Mouse (Mus musculus) liver, embryonic 15.5 days (tissue): ENCODE results near the gene Cryzl2. TPM values are rescaled to one million over a fixed set of nuclear protein-coding genes. Genes with fewer than 3 reads are reported as not detected.

Source experiments
- ATAC-seq: fragments of 200-750 bp; cut with Nextera tagmentation; 2 replicates; pipeline ENCODE4 v1.8.0; 2017; ENCODE audit warnings: moderate number of reproducible peaks, mild to moderate bottlenecking, moderate library complexity; ENCODE audit not compliant: insufficient read depth
- H3K27ac ChIP-seq: fragments of 300-500 bp; sonication (generic); replicated peaks from 2 replicates; pipeline ENCODE4 v1.5.1; 2015; ENCODE audit warnings: mild to moderate bottlenecking, inconsistent platforms
- H3K27me3 ChIP-seq: fragments of 300-500 bp; sonication (generic); 2 replicates; pipeline ENCODE4 v1.6.1; 2015; ENCODE audit warnings: mild to moderate bottlenecking, inconsistent platforms
- H3K36me3 ChIP-seq: fragments of 300-500 bp; sonication (generic); replicated peaks from 2 replicates; pipeline ENCODE4 v1.6.1; 2015; ENCODE audit warnings: moderate library complexity, mild to moderate bottlenecking, inconsistent platforms
- H3K4me1 ChIP-seq: fragments of 300-500 bp; sonication (generic); replicated peaks from 2 replicates; pipeline ENCODE4 v1.6.1; 2015; ENCODE audit warnings: inconsistent platforms
- H3K4me2 ChIP-seq: fragments of 300-500 bp; sonication (generic); 2 replicates; pipeline ENCODE4 v1.6.1; 2015; ENCODE audit warnings: moderate library complexity, mild to moderate bottlenecking, inconsistent platforms
- H3K4me3 ChIP-seq: fragments of 300-500 bp; sonication (generic); replicated peaks from 2 replicates; pipeline ENCODE4 v1.5.1; 2015; ENCODE audit warnings: mild to moderate bottlenecking, inconsistent platforms
- H3K9ac ChIP-seq: fragments of 300-500 bp; sonication (generic); 2 replicates; pipeline ENCODE4 v1.6.1; 2015; ENCODE audit warnings: moderate library complexity, mild to moderate bottlenecking, inconsistent platforms
- H3K9me3 ChIP-seq: fragments of 300-500 bp; sonication (generic); replicated peaks from 2 replicates; pipeline ENCODE4 v1.6.1; 2016; ENCODE audit warnings: inconsistent platforms
- WGBS: fragments of 180-500 bp; shearing (Covaris S2); methylation state at CpG from one replicate; pipeline ENCODE4 v1.1.7; 2015; ENCODE audit warnings: mixed read lengths; ENCODE audit not compliant: insufficient replicate concordance; 5-methylcytosine and 5-hydroxymethylcytosine counted together
- polyA plus RNA-seq: library from polyadenylated mRNA; unstranded; fragments of >200 nt; fragmentation: Nextera tagmentation; extraction: Ambion mirVana; gene quantifications from 2 replicates; pipeline ENCODE4 v1.2.1, GENCODE M21; 2015

The Cryzl2 gene
- polyA plus RNA-seq, 1 experiment from 2014 or later = 6.7 TPM

GRCm38 (mm10) chr1:157425741-157426427 lies 32.5 kb upstream of the Cryzl2 start:
- ATAC-seq = no peak
- no peaks in the 10 kb centered on the region for H3K4me1 ChIP-seq
- WGBS = 20% methylated on average over 8 of the region's 8 CpGs
- H3K36me3 ChIP-seq = no peaks in the 10 kb centered on the region
- H3K27me3 ChIP-seq = no peaks in the 10 kb centered on the region
- no peak overlapping the region for H3K27ac ChIP-seq
- no peak overlapping the region for H3K4me2 ChIP-seq
- no peak overlapping the region for H3K9ac ChIP-seq
- no peaks in the 10 kb centered on the region for H3K9me3 ChIP-seq
- H3K4me3 ChIP-seq = no peak overlapping the region

GRCm38 (mm10) chr1:157426933-157427332 lies 31.4 kb upstream of the Cryzl2 start:
- Histone ChIP-seq H3K9me3 (no peaks in the 10 kb centered on the region), H3K9ac (no peak overlapping the region), H3K36me3 (no peaks in the 10 kb centered on the region), H3K27me3 (no peaks in the 10 kb centered on the region), H3K4me1 (no peaks in the 10 kb centered on the region), H3K4me3 (no peak overlapping the region), H3K4me2 (no peak overlapping the region), H3K27ac (no peak overlapping the region)
- ATAC-seq = no peak
- 19% methylated on average over 1 of the region's 1 CpGs for WGBS

GRCm38 (mm10) chr1:157427604-157428003 lies 30.8 kb upstream of the Cryzl2 start:
- no peak overlapping the region for H3K4me3 ChIP-seq
- H3K9ac ChIP-seq = no peak overlapping the region
- H3K27me3 ChIP-seq = no peaks in the 10 kb centered on the region
- H3K4me1 ChIP-seq = no peaks in the 10 kb centered on the region
- no peak for ATAC-seq
- 72% methylated on average over 4 of the region's 4 CpGs for WGBS
- no peaks in the 10 kb centered on the region for H3K36me3 ChIP-seq
- H3K27ac ChIP-seq = no peak overlapping the region
- H3K9me3 ChIP-seq = no peaks in the 10 kb centered on the region
- no peak overlapping the region for H3K4me2 ChIP-seq

GRCm38 (mm10) chr1:157428366-157428765 lies 30.0 kb upstream of the Cryzl2 start:
- no peak overlapping the region for H3K9ac ChIP-seq
- H3K4me1 ChIP-seq = no peaks in the 10 kb centered on the region
- H3K4me2 ChIP-seq = no peak overlapping the region
- H3K27ac ChIP-seq = no peak overlapping the region
- no peak for ATAC-seq
- H3K9me3 ChIP-seq = no peaks in the 10 kb centered on the region
- WGBS = 64% methylated on average over 3 of the region's 3 CpGs
- no peaks in the 10 kb centered on the region for H3K27me3 ChIP-seq
- H3K36me3 ChIP-seq = no peaks in the 10 kb centered on the region
- H3K4me3 ChIP-seq = no peak overlapping the region

GRCm38 (mm10) chr1:157433316-157433715 lies 25.1 kb upstream of the Cryzl2 start:
- no peak overlapping the region for H3K9ac ChIP-seq
- H3K4me1 ChIP-seq = no peaks in the 10 kb centered on the region
- 42% methylated on average over 3 of the region's 3 CpGs for WGBS
- no peak overlapping the region for H3K4me2 ChIP-seq
- ATAC-seq = no peak
- no peaks in the 10 kb centered on the region for H3K9me3 ChIP-seq
- H3K27me3 ChIP-seq = no peaks in the 10 kb centered on the region
- no peaks in the 10 kb centered on the region for H3K36me3 ChIP-seq
- H3K27ac ChIP-seq = no peak overlapping the region
- H3K4me3 ChIP-seq = no peak overlapping the region

GRCm38 (mm10) chr1:157434404-157434803 lies 24.0 kb upstream of the Cryzl2 start:
- Histone ChIP-seq H3K4me3 (no peak overlapping the region), H3K4me2 (no peak overlapping the region), H3K4me1 (no peaks in the 10 kb centered on the region), H3K27me3 (no peaks in the 10 kb centered on the region), H3K9me3 (no peaks in the 10 kb centered on the region), H3K9ac (no peak overlapping the region), H3K36me3 (no peaks in the 10 kb centered on the region), H3K27ac (no peak overlapping the region)
- no peak for ATAC-seq
- 59% methylated on average over 4 of the region's 4 CpGs for WGBS

GRCm38 (mm10) chr1:157435926-157436325 lies 22.5 kb upstream of the Cryzl2 start:
- Histone ChIP-seq H3K9me3 (no peaks in the 10 kb centered on the region), H3K4me2 (no peak overlapping the region), H3K27me3 (no peaks in the 10 kb centered on the region), H3K4me3 (no peak overlapping the region), H3K36me3 (no peaks in the 10 kb centered on the region), H3K27ac (no peak overlapping the region), H3K9ac (no peak overlapping the region), H3K4me1 (no peaks in the 10 kb centered on the region)
- no peak for ATAC-seq
- 41% methylated on average over 6 of the region's 6 CpGs for WGBS

- Histone ChIP-seq H3K9ac (no peak overlapping the region), H3K4me2 (no peak overlapping the region), H3K4me1 (0 out of 2 replicates have a peak, but pooled peaks cover 4% of the 10 kb centered on the region), H3K27me3 (no peaks in the 10 kb centered on the region), H3K27ac (no peak overlapping the region), H3K4me3 (no peak overlapping the region), H3K36me3 (no peaks in the 10 kb centered on the region), H3K9me3 (no peaks in the 10 kb centered on the region)
- 63% methylated on average over 2 of the region's 2 CpGs for WGBS
- no peak for ATAC-seq
These were observed 20.1 kb upstream of the Cryzl2 start for GRCm38 (mm10) chr1:157438290-157438689.

GRCm38 (mm10) chr1:157439101-157439500 lies 19.3 kb upstream of the Cryzl2 start:
- no peaks in the 10 kb centered on the region for H3K9me3 ChIP-seq
- no peak overlapping the region for H3K4me2 ChIP-seq
- H3K27me3 ChIP-seq = no peaks in the 10 kb centered on the region
- H3K27ac ChIP-seq = no peak overlapping the region
- ATAC-seq = no peak
- H3K9ac ChIP-seq = no peak overlapping the region
- WGBS = 64% methylated on average over 4 of the region's 4 CpGs
- H3K4me3 ChIP-seq = no peak overlapping the region
- H3K4me1 ChIP-seq = 0 out of 2 replicates have a peak, but pooled peaks cover 6% of the 10 kb centered on the region
- H3K36me3 ChIP-seq = no peaks in the 10 kb centered on the region

GRCm38 (mm10) chr1:157439973-157440641 lies 18.3 kb upstream of the Cryzl2 start:
- 31% methylated on average over 14 of the region's 14 CpGs for WGBS
- H3K4me2 ChIP-seq = peak overlapping the region; percentile 4; the same call in 1 of the 2 replicates

GRCm38 (mm10) chr1:157443026-157443722 lies 15.2 kb upstream of the Cryzl2 start:
- H3K4me3 ChIP-seq = no peak overlapping the region
- H3K4me2 ChIP-seq = peak overlapping the region; percentile 46
- no peaks in the 10 kb centered on the region; the same call in 1 of the 2 replicates for H3K27me3 ChIP-seq
- WGBS = 15% methylated on average over 14 of the region's 14 CpGs
- H3K27ac ChIP-seq = no peak overlapping the region
- H3K9ac ChIP-seq = no peak overlapping the region
- H3K9me3 ChIP-seq = no peaks in the 10 kb centered on the region
- H3K36me3 ChIP-seq = no peaks in the 10 kb centered on the region
- H3K4me1 ChIP-seq = 0 out of 2 replicates have a peak, but pooled peaks cover 12% of the 10 kb centered on the region
- ATAC-seq = no peak; the same call in 1 of the 2 replicates

More at GRCm38 (mm10) chr1:157439973-157440641, 18.3 kb upstream of the Cryzl2 start:
- Histone ChIP-seq H3K36me3 (no peaks in the 10 kb centered on the region), H3K9ac (no peak overlapping the region), H3K4me1 (0 out of 2 replicates have a peak, but pooled peaks cover 12% of the 10 kb centered on the region), H3K4me3 (no peak overlapping the region), H3K27ac (no peak overlapping the region), H3K27me3 (no peaks in the 10 kb centered on the region), H3K9me3 (no peaks in the 10 kb centered on the region)
- no peak for ATAC-seq
